Mouse (Mus musculus): ENCODE results near the gene Gc. TPM values are rescaled to one million over a fixed set of nuclear protein-coding genes. Genes with fewer than 3 reads are reported as not detected.

Gene Gc
- total RNA-seq, 2 experiments from 2014 or later, result not detected

- no peak for DNase-seq
- intact Hi-C loops (cut with DNase I), result no loop called here
Observed at GRCm38 (mm10) chr5:89368045-89368743, 89.5 kb downstream of the Gc start.

Other genes starting within 250 kb of the Gc start
- gene Npffr2, start 69.5 kb upstream of the Gc start, total RNA-seq (2021), result under 1 TPM; 0.46 to 0.70 TPM